In the genomic region with DNA sequence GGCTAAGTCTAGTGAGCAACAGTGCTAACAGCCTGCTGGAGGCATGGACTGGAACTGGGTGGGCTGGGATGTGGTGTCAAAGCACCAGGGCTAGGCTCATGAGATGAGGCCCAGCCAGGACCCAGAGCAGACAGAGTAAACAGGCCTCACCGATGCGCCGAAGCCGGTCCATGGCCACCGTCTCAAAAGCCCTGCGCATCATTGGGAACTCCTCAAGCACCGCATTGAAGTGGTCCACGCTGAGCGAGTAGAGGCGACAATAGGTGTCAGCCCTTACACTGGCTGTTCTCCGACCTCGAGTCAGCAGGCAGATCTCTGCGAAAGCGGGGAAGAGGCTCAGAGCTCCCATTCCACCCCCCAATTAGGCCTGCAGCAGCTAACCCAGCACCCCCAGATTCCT, we compare ENCODE assay signal across 21 mouse cellular contexts. TPM values are rescaled to one million over a fixed set of nuclear protein-coding genes. Genes with fewer than 3 reads are reported as not detected.
DNase-seq lines count a peak whose midpoint lies in the region; ATAC-seq lines count a peak whose summit lies in the region.
"Had no signal": no experiment of that assay in that cellular context is flagged by ENCODE, and none has a peak within 500 bp of the region (broad histone marks: within the 10 kb centered on the region; RNA-seq: fewer than 3 reads in every experiment).

No protein-coding gene starts in this region.

- intact Hi-C loops in heart, postnatal 25 days (cut with DNase I), result no loop called here

- H3K27ac ChIP-seq in heart, embryonic 12.5 days (ENCODE audit: poor library complexity, severe bottlenecking), result no peak overlapping the region
- H3K27ac ChIP-seq in midbrain, embryonic 13.5 days, result no peak overlapping the region
- H3K27ac ChIP-seq in midbrain, embryonic 15.5 days, result no peak overlapping the region
- H3K27ac ChIP-seq in liver, embryonic 12.5 days, result peak overlapping the region; percentile 79
- H3K27ac ChIP-seq: hindbrain, embryonic 15.5 days had no signal

- WGBS in heart, embryonic 12.5 days, result 68% methylated on average over 14 of the region's 14 CpGs
- WGBS in midbrain, embryonic 13.5 days, result 65% methylated on average over 14 of the region's 14 CpGs
- WGBS in midbrain, embryonic 15.5 days, result 72% methylated on average over 14 of the region's 14 CpGs
- WGBS in liver, embryonic 12.5 days (ENCODE audit: insufficient replicate concordance), result 71% methylated on average over 14 of the region's 14 CpGs

- H3K9me3 ChIP-seq in heart, embryonic 12.5 days (replicated peaks), result no peaks in the 10 kb centered on the region
- H3K9me3 ChIP-seq in midbrain, embryonic 13.5 days, result no peaks in the 10 kb centered on the region
- no peaks in the 10 kb centered on the region for H3K9me3 ChIP-seq in midbrain, embryonic 15.5 days
- H3K9me3 ChIP-seq in liver, embryonic 12.5 days (replicated peaks), result no peaks in the 10 kb centered on the region
- H3K9me3 ChIP-seq: hindbrain, embryonic 15.5 days had no signal

- ATAC-seq in heart, embryonic 12.5 days (ENCODE audit: insufficient number of reproducible peaks, low FRiP score), result no peak
- no peak for ATAC-seq in midbrain, embryonic 13.5 days
- no peak for ATAC-seq in midbrain, embryonic 15.5 days (replicated peaks)
- ATAC-seq in liver, embryonic 12.5 days, result no peak
- ATAC-seq in megakaryocyte, adult 5-6 weeks (ENCODE audit: poor library complexity, severe bottlenecking), result no peak
- ATAC-seq: forebrain, embryonic 14.5 days had no signal

- H3K27me3 ChIP-seq in heart, embryonic 12.5 days (replicated peaks), result peaks cover 89% of the 10 kb centered on the region
- H3K27me3 ChIP-seq in midbrain, embryonic 13.5 days, result peaks cover 31% of the 10 kb centered on the region; the same call in 1 of the 2 replicates
- H3K27me3 ChIP-seq in midbrain, embryonic 15.5 days (replicated peaks), result peaks cover 9% of the 10 kb centered on the region; the same call in 1 of the 2 replicates
- H3K27me3 ChIP-seq in liver, embryonic 12.5 days (replicated peaks), result peaks cover 56% of the 10 kb centered on the region
- H3K27me3 ChIP-seq: CH12.LX had no signal

- peaks cover 9% of the 10 kb centered on the region for H3K4me1 ChIP-seq in heart, embryonic 12.5 days (replicated peaks)
- H3K4me1 ChIP-seq in midbrain, embryonic 13.5 days (replicated peaks), result peaks cover 20% of the 10 kb centered on the region
- peaks cover 3% of the 10 kb centered on the region; the same call in 1 of the 2 replicates for H3K4me1 ChIP-seq in midbrain, embryonic 15.5 days
- peaks cover 87% of the 10 kb centered on the region for H3K4me1 ChIP-seq in liver, embryonic 12.5 days
- H3K4me1 ChIP-seq: hindbrain, embryonic 15.5 days had no signal

- no peak overlapping the region for H3K9ac ChIP-seq in heart, embryonic 12.5 days
- 0 out of 2 replicates have a peak overlapping the region, but pooled peaks have one; percentile 36 for H3K9ac ChIP-seq in midbrain, embryonic 13.5 days (replicated peaks)
- H3K9ac ChIP-seq in midbrain, embryonic 15.5 days, result no peak overlapping the region
- peak overlapping the region; percentile 57 for H3K9ac ChIP-seq in liver, embryonic 12.5 days
- H3K9ac ChIP-seq: hindbrain, embryonic 15.5 days had no signal

- DNase-seq in heart, postnatal 25 days (ENCODE audit: low spot score), result no peak
- DNase-seq in lung, postnatal 14 days, result no peak
- DNase-seq: cerebellum, adult 11-12 months; cerebellum, postnatal 14 days; gastrocnemius, postnatal 36 days; kidney, adult 11 months; kidney, postnatal 25 days; midbrain, embryonic 14.5 days; spleen, adult 18-20 months; thymus, postnatal 4 days had no signal

- no peaks in the 10 kb centered on the region for H3K36me3 ChIP-seq in heart, embryonic 12.5 days
- peaks cover 37% of the 10 kb centered on the region for H3K36me3 ChIP-seq in midbrain, embryonic 13.5 days
- peaks cover 9% of the 10 kb centered on the region; the same call in 1 of the 2 replicates for H3K36me3 ChIP-seq in midbrain, embryonic 15.5 days (replicated peaks)
- H3K36me3 ChIP-seq in liver, embryonic 12.5 days, result peaks cover 34% of the 10 kb centered on the region

- H3K4me2 ChIP-seq in heart, embryonic 12.5 days, result peak overlapping the region; percentile 64; the same call in 1 of the 2 replicates
- H3K4me2 ChIP-seq in midbrain, embryonic 13.5 days (replicated peaks), result no peak overlapping the region
- no peak overlapping the region for H3K4me2 ChIP-seq in midbrain, embryonic 15.5 days
- peak overlapping the region; percentile 71 for H3K4me2 ChIP-seq in liver, embryonic 12.5 days
- H3K4me2 ChIP-seq: hindbrain, embryonic 15.5 days had no signal

- no peak overlapping the region for H3K4me3 ChIP-seq in heart, embryonic 12.5 days
- no peak overlapping the region for H3K4me3 ChIP-seq in midbrain, embryonic 13.5 days (replicated peaks)
- H3K4me3 ChIP-seq in midbrain, embryonic 15.5 days, result no peak overlapping the region
- no peak overlapping the region for H3K4me3 ChIP-seq in liver, embryonic 12.5 days
- H3K4me3 ChIP-seq: hindbrain, embryonic 15.5 days; myocyte had no signal

RNA-seq across cellular contexts. Expression of a gene that starts 11.4 kb away (rescaled TPM):
- 0.45 and 0.65 TPM in 2 replicates for polyA plus RNA-seq in heart, embryonic 12.5 days (2016; fragmentation: Nextera tagmentation; extraction: Ambion mirVana)
- under 1 TPM; 0.16 to 0.61 TPM for total RNA-seq in heart, postnatal 25 days (2021)
- 28.9 and 32.3 TPM in 2 replicates for polyA plus RNA-seq in midbrain, embryonic 13.5 days (2015; fragmentation: Nextera tagmentation; extraction: Ambion mirVana)
- polyA plus RNA-seq in midbrain, embryonic 15.5 days (2015; fragmentation: Nextera tagmentation; extraction: Ambion mirVana), result 59.6 and 59.8 TPM in 2 replicates
- polyA plus RNA-seq in liver, embryonic 12.5 days (2016; fragmentation: Nextera tagmentation; extraction: Ambion mirVana), result 0.81 and 0.86 TPM in 2 replicates
- not detected in 2 replicates for total RNA-seq in megakaryocyte, adult 5-6 weeks (2015)
- not detected in 2 replicates for total RNA-seq in megakaryocyte, adult 5-6 weeks (2017)

RNA-seq across cellular contexts. Expression of a gene that starts 12.6 kb away (rescaled TPM):
- 1.7 and 2.8 TPM in 2 replicates for polyA plus RNA-seq in heart, embryonic 12.5 days (2016; fragmentation: Nextera tagmentation; extraction: Ambion mirVana)
- total RNA-seq in heart, postnatal 25 days (2021), result not detected
- polyA plus RNA-seq in midbrain, embryonic 13.5 days (2015; fragmentation: Nextera tagmentation; extraction: Ambion mirVana), result 0.24 TPM in 1 of 2 replicates, not detected in the other
- 0.05 and 0.14 TPM in 2 replicates for polyA plus RNA-seq in midbrain, embryonic 15.5 days (2015; fragmentation: Nextera tagmentation; extraction: Ambion mirVana)
- polyA plus RNA-seq in liver, embryonic 12.5 days (2016; fragmentation: Nextera tagmentation; extraction: Ambion mirVana), result 162 and 171 TPM in 2 replicates
- total RNA-seq in megakaryocyte, adult 5-6 weeks (2015), result 1.2 and 4.0 TPM in 2 replicates
- total RNA-seq in megakaryocyte, adult 5-6 weeks (2017), result 1.4 and 8.0 TPM in 2 replicates
- total RNA-seq: adrenal gland, postnatal 36 days; CH12.LX; gastrocnemius, postnatal 36 days; left cerebral cortex, adult 18-20 months had no signal
- polyA plus RNA-seq: myocyte had no signal

RNA-seq across cellular contexts. Expression of a gene that starts 16.0 kb away (rescaled TPM):
- 24.6 and 24.8 TPM in 2 replicates for polyA plus RNA-seq in heart, embryonic 12.5 days (2016; fragmentation: Nextera tagmentation; extraction: Ambion mirVana)
- total RNA-seq in heart, postnatal 25 days (2021), result 10 to 100 TPM; 18.1 to 18.7 TPM
- polyA plus RNA-seq in midbrain, embryonic 13.5 days (2015; fragmentation: Nextera tagmentation; extraction: Ambion mirVana), result 24.9 and 32.9 TPM in 2 replicates
- 22.4 and 26.7 TPM in 2 replicates for polyA plus RNA-seq in midbrain, embryonic 15.5 days (2015; fragmentation: Nextera tagmentation; extraction: Ambion mirVana)
- 21.1 and 21.2 TPM in 2 replicates for polyA plus RNA-seq in liver, embryonic 12.5 days (2016; fragmentation: Nextera tagmentation; extraction: Ambion mirVana)
- 38.1 and 38.4 TPM in 2 replicates for total RNA-seq in megakaryocyte, adult 5-6 weeks (2015)
- 47.1 and 48.5 TPM in 2 replicates for total RNA-seq in megakaryocyte, adult 5-6 weeks (2017)

RNA-seq across cellular contexts. Expression of a gene that starts 28.7 kb away (rescaled TPM):
- 88.8 and 92.5 TPM in 2 replicates for polyA plus RNA-seq in heart, embryonic 12.5 days (2016; fragmentation: Nextera tagmentation; extraction: Ambion mirVana)
- total RNA-seq in heart, postnatal 25 days (2021), result 10 to 100 TPM; 48.9 to 50.2 TPM
- polyA plus RNA-seq in midbrain, embryonic 13.5 days (2015; fragmentation: Nextera tagmentation; extraction: Ambion mirVana), result 110 and 116 TPM in 2 replicates
- polyA plus RNA-seq in midbrain, embryonic 15.5 days (2015; fragmentation: Nextera tagmentation; extraction: Ambion mirVana), result 144 and 146 TPM in 2 replicates
- polyA plus RNA-seq in liver, embryonic 12.5 days (2016; fragmentation: Nextera tagmentation; extraction: Ambion mirVana), result 79.8 and 86.3 TPM in 2 replicates
- total RNA-seq in megakaryocyte, adult 5-6 weeks (2015), result 43.0 and 52.9 TPM in 2 replicates
- total RNA-seq in megakaryocyte, adult 5-6 weeks (2017), result 17.9 and 18.1 TPM in 2 replicates

RNA-seq across cellular contexts. Expression of a gene that starts 34.4 kb away (rescaled TPM):
- polyA plus RNA-seq in heart, embryonic 12.5 days (2016; fragmentation: Nextera tagmentation; extraction: Ambion mirVana), result 15.4 and 15.6 TPM in 2 replicates
- 1 to 10 TPM; 5.2 to 5.7 TPM for total RNA-seq in heart, postnatal 25 days (2021)
- 27.5 and 31.3 TPM in 2 replicates for polyA plus RNA-seq in midbrain, embryonic 13.5 days (2015; fragmentation: Nextera tagmentation; extraction: Ambion mirVana)
- polyA plus RNA-seq in midbrain, embryonic 15.5 days (2015; fragmentation: Nextera tagmentation; extraction: Ambion mirVana), result 33.5 and 37.5 TPM in 2 replicates
- 5.3 and 6.6 TPM in 2 replicates for polyA plus RNA-seq in liver, embryonic 12.5 days (2016; fragmentation: Nextera tagmentation; extraction: Ambion mirVana)
- total RNA-seq in megakaryocyte, adult 5-6 weeks (2015), result 11.2 and 13.5 TPM in 2 replicates
- total RNA-seq in megakaryocyte, adult 5-6 weeks (2017), result 3.3 and 5.6 TPM in 2 replicates

Comparison
In these comparisons a context has a peak if more than half of its experiments do, and no peak if none do; other contexts are left out.
1. H3K9ac ChIP-seq: peak in midbrain, embryonic 13.5 days (single experiment) and liver, embryonic 12.5 days (single experiment); none in heart, embryonic 12.5 days (single experiment) and midbrain, embryonic 15.5 days (single experiment).
2. H3K4me2 ChIP-seq: peak in heart, embryonic 12.5 days (single experiment) and liver, embryonic 12.5 days (single experiment); none in midbrain, embryonic 13.5 days (single experiment) and midbrain, embryonic 15.5 days (single experiment).
3. RNA of a gene that starts 11.4 kb away (polyA plus RNA-seq): 59.6 to 59.8 TPM in midbrain, embryonic 15.5 days and 28.9 to 32.3 TPM in midbrain, embryonic 13.5 days; 0.81 to 0.86 TPM in liver, embryonic 12.5 days and 0.45 to 0.65 TPM in heart, embryonic 12.5 days; every median in the first group is over 10 times any median in the second.
4. RNA of a gene that starts 12.6 kb away (polyA plus RNA-seq): 162 to 171 TPM in liver, embryonic 12.5 days; 1.7 to 2.8 TPM in heart, embryonic 12.5 days, 0.05 to 0.14 TPM in midbrain, embryonic 15.5 days and 0.24 TPM in midbrain, embryonic 13.5 days; every median in the first group is over 10 times any median in the second.